Comparison of ENCODE assay signal across 8 mouse cellular contexts in the genomic region with DNA sequence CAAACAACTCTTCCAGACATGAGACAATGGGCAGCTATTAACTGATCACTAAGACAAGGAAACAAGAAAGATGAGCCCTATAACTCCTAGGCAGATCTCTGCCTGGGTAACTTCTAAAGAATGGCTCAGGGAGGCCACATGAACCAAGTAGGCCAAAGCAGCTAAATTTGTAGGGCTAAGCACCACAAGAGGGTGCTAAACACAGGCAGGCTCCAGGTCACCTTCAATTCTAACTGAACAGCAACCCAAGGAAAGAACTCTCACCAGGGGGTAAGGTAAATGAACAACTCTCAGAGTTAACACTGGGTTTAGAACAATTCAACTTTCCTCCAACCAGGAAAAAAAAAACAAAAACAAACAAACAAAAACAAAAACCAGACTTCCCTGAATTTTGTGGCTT. TPM values are rescaled to one million over a fixed set of nuclear protein-coding genes. Genes with fewer than 3 reads are reported as not detected.
A peak's percentile ranks its signal among the peaks of the same experiment; 100 is the strongest.
DNase-seq lines count a peak whose midpoint lies in the region; ATAC-seq and TF ChIP-seq lines count a peak whose summit lies in the region.

No protein-coding gene starts in this region.

- H3K27ac ChIP-seq in hindbrain, embryonic 11.5 days (ENCODE audit: low read depth, low read length) = no peak overlapping the region
- H3K27ac ChIP-seq in hindbrain, embryonic 10.5 days = no peak overlapping the region
- no peak overlapping the region for H3K27ac ChIP-seq in kidney, postnatal 0 days
- H3K27ac ChIP-seq in small intestine, adult 2 months (ENCODE audit: insufficient read depth, low read depth, low read length) = no peak overlapping the region
- H3K27ac ChIP-seq in forebrain, embryonic 15.5 days (replicated peaks) = no peak overlapping the region

- H3K36me3 ChIP-seq in hindbrain, embryonic 11.5 days (ENCODE audit: control insufficient read depth, insufficient read depth, low read length) = no peaks in the 10 kb centered on the region
- H3K36me3 ChIP-seq in hindbrain, embryonic 10.5 days = peaks cover 17% of the 10 kb centered on the region
- 0 out of 2 replicates have a peak, but pooled peaks cover 6% of the 10 kb centered on the region for H3K36me3 ChIP-seq in kidney, postnatal 0 days (ENCODE audit: insufficient read depth, low read length)
- peaks cover 14% of the 10 kb centered on the region for H3K36me3 ChIP-seq in small intestine, adult 2 months (ENCODE audit: control insufficient read depth, insufficient read depth, low read length)
- peaks cover 13% of the 10 kb centered on the region for H3K36me3 ChIP-seq in forebrain, embryonic 15.5 days

- H3K9me3 ChIP-seq in hindbrain, embryonic 11.5 days (ENCODE audit: control insufficient read depth, low read length) = no peaks in the 10 kb centered on the region
- no peaks in the 10 kb centered on the region for H3K9me3 ChIP-seq in hindbrain, embryonic 10.5 days
- H3K9me3 ChIP-seq in kidney, postnatal 0 days (replicated peaks; ENCODE audit: low read length) = no peaks in the 10 kb centered on the region
- no peaks in the 10 kb centered on the region for H3K9me3 ChIP-seq in forebrain, embryonic 15.5 days

- no peaks in the 10 kb centered on the region for H3K27me3 ChIP-seq in hindbrain, embryonic 11.5 days (ENCODE audit: control insufficient read depth, insufficient read depth, low read length)
- no peaks in the 10 kb centered on the region for H3K27me3 ChIP-seq in hindbrain, embryonic 10.5 days (ENCODE audit: insufficient read depth, poor library complexity, severe bottlenecking)
- no peaks in the 10 kb centered on the region for H3K27me3 ChIP-seq in kidney, postnatal 0 days (ENCODE audit: insufficient read depth, low read length)
- no peaks in the 10 kb centered on the region for H3K27me3 ChIP-seq in small intestine, adult 2 months (ENCODE audit: control insufficient read depth, insufficient read depth, low read length)
- no peaks in the 10 kb centered on the region for H3K27me3 ChIP-seq in forebrain, embryonic 15.5 days

- H3K9ac ChIP-seq in hindbrain, embryonic 11.5 days (ENCODE audit: low read depth, low read length) = no peak overlapping the region
- H3K9ac ChIP-seq in kidney, postnatal 0 days (ENCODE audit: low read depth, low read length) = no peak overlapping the region
- H3K9ac ChIP-seq in forebrain, embryonic 15.5 days (replicated peaks) = no peak overlapping the region

- H3K4me3 ChIP-seq in hindbrain, embryonic 11.5 days (ENCODE audit: low read depth, low read length) = no peak overlapping the region
- H3K4me3 ChIP-seq in hindbrain, embryonic 10.5 days = no peak overlapping the region
- no peak overlapping the region for H3K4me3 ChIP-seq in kidney, postnatal 0 days (replicated peaks; ENCODE audit: low read depth, low read length)
- H3K4me3 ChIP-seq in small intestine, adult 2 months (ENCODE audit: low read depth, low read length) = no peak overlapping the region
- H3K4me3 ChIP-seq in forebrain, embryonic 15.5 days = no peak overlapping the region

- peak; percentile 72 for TF ChIP-seq CTCF in kidney, postnatal 0 days (IDR thresholded peaks at IDR 0.05; ENCODE audit: low read depth)
- peak; percentile 41; the same call in 1 of the 2 replicates for TF ChIP-seq CTCF in small intestine, adult 2 months (IDR thresholded peaks at IDR 0.05; ENCODE audit: extremely low read depth, insufficient read length, insufficient replicate concordance, low read depth, low read length)

- peak; percentile 8 for DNase-seq in hindbrain, embryonic 11.5 days (ENCODE audit: low spot score)
- DNase-seq in hindbrain, embryonic 10.5 days (ENCODE audit: low spot score) = no peak
- DNase-seq in urinary bladder, postnatal 36 days (ENCODE audit: low spot score in 2 of 2) = peak; percentile 28 to 33
- DNase-seq in urinary bladder, postnatal 10 days (ENCODE audit: low spot score) = no peak
- DNase-seq in cerebellum, adult 9-11 months = peak; percentile 22
- peak; percentile 76 for DNase-seq in kidney, postnatal 0 days (ENCODE audit: low spot score)

- no peak for ATAC-seq in hindbrain, embryonic 11.5 days (ENCODE audit: low FRiP score)
- ATAC-seq in kidney, postnatal 0 days (replicated peaks; ENCODE audit: low FRiP score, low read depth) = no peak
- ATAC-seq in forebrain, embryonic 15.5 days (replicated peaks) = no peak

- no peaks in the 10 kb centered on the region for H3K4me1 ChIP-seq in hindbrain, embryonic 11.5 days (replicated peaks; ENCODE audit: control insufficient read depth, insufficient read depth, low read length)
- H3K4me1 ChIP-seq in hindbrain, embryonic 10.5 days (replicated peaks) = no peaks in the 10 kb centered on the region
- no peaks in the 10 kb centered on the region for H3K4me1 ChIP-seq in kidney, postnatal 0 days (replicated peaks; ENCODE audit: insufficient read depth, low read length)
- no peaks in the 10 kb centered on the region for H3K4me1 ChIP-seq in small intestine, adult 2 months (ENCODE audit: control insufficient read depth, insufficient read depth, insufficient read length, low read length)
- H3K4me1 ChIP-seq in forebrain, embryonic 15.5 days = no peaks in the 10 kb centered on the region

- H3K4me2 ChIP-seq in hindbrain, embryonic 11.5 days (replicated peaks; ENCODE audit: low read depth, low read length) = no peak overlapping the region
- no peak overlapping the region for H3K4me2 ChIP-seq in kidney, postnatal 0 days (ENCODE audit: low read length)
- no peak overlapping the region for H3K4me2 ChIP-seq in forebrain, embryonic 15.5 days (replicated peaks)

- no peak for TF ChIP-seq POLR2A in small intestine, adult 2 months (IDR thresholded peaks at IDR 0.05; ENCODE audit: low read depth, low read length)

RNA-seq across cellular contexts. Expression of a gene that starts 48.5 kb away (rescaled TPM):
- 40.6 and 42.4 TPM in 2 replicates for polyA plus RNA-seq in hindbrain, embryonic 11.5 days (2014; fragmentation: Nextera tagmentation; extraction: Ambion mirVana)
- 43.0 and 45.5 TPM in 2 replicates for polyA plus RNA-seq in hindbrain, embryonic 10.5 days (2016; fragmentation: Nextera tagmentation; extraction: Ambion mirVana)
- 33.4 and 39.1 TPM in 2 replicates for polyA plus RNA-seq in kidney, postnatal 0 days (2015; fragmentation: Nextera tagmentation; extraction: Ambion mirVana)
- polyA plus RNA-seq in small intestine, adult 2 months (2012; rRNA removed) = 2.3 and 3.4 TPM in 2 replicates
- polyA plus RNA-seq in forebrain, embryonic 15.5 days (2015; fragmentation: Nextera tagmentation; extraction: Ambion mirVana) = 81.1 and 86.6 TPM in 2 replicates

RNA-seq across cellular contexts. Expression of a gene that starts 53.8 kb away (rescaled TPM):
- polyA plus RNA-seq in hindbrain, embryonic 11.5 days (2014; fragmentation: Nextera tagmentation; extraction: Ambion mirVana) = 15.5 and 19.7 TPM in 2 replicates
- 6.5 and 19.3 TPM in 2 replicates for polyA plus RNA-seq in hindbrain, embryonic 10.5 days (2016; fragmentation: Nextera tagmentation; extraction: Ambion mirVana)
- 2.0 TPM in 2 replicates for polyA plus RNA-seq in kidney, postnatal 0 days (2015; fragmentation: Nextera tagmentation; extraction: Ambion mirVana)
- 0.23 TPM in 1 of 2 replicates, not detected in the other for polyA plus RNA-seq in small intestine, adult 2 months (2012; rRNA removed)
- 14.1 and 18.0 TPM in 2 replicates for polyA plus RNA-seq in forebrain, embryonic 15.5 days (2015; fragmentation: Nextera tagmentation; extraction: Ambion mirVana)

RNA-seq across cellular contexts. Expression of a gene that starts 55.9 kb away (rescaled TPM):
- 164 and 210 TPM in 2 replicates for polyA plus RNA-seq in hindbrain, embryonic 11.5 days (2014; fragmentation: Nextera tagmentation; extraction: Ambion mirVana)
- polyA plus RNA-seq in hindbrain, embryonic 10.5 days (2016; fragmentation: Nextera tagmentation; extraction: Ambion mirVana) = 69.3 and 136 TPM in 2 replicates
- polyA plus RNA-seq in kidney, postnatal 0 days (2015; fragmentation: Nextera tagmentation; extraction: Ambion mirVana) = 0.39 and 0.50 TPM in 2 replicates
- polyA plus RNA-seq in small intestine, adult 2 months (2012; rRNA removed) = 12.1 and 26.1 TPM in 2 replicates
- polyA plus RNA-seq in forebrain, embryonic 15.5 days (2015; fragmentation: Nextera tagmentation; extraction: Ambion mirVana) = 331 and 337 TPM in 2 replicates

Comparison
In these comparisons a context has a peak if more than half of its experiments do, and no peak if none do; other contexts are left out.
1. DNase-seq: peak in hindbrain, embryonic 11.5 days (single experiment), urinary bladder, postnatal 36 days (2 of 2), cerebellum, adult 9-11 months (single experiment) and kidney, postnatal 0 days (single experiment); none in hindbrain, embryonic 10.5 days (single experiment) and urinary bladder, postnatal 10 days (single experiment).